Mouse (Mus musculus): ENCODE results near the gene Chmp1a. TPM values are rescaled to one million over a fixed set of nuclear protein-coding genes. Genes with fewer than 3 reads are reported as not detected.

The Chmp1a gene
- polyA plus RNA-seq, 2 experiments = 93.6 to 128 TPM

GRCm38 (mm10) chr8:123155177-123155576 is 57.4 kb downstream of the Chmp1a start:
- peaks cover 13% of the 10 kb centered on the region for H3K4me1 ChIP-seq (ENCODE audit: control insufficient read depth, insufficient read depth, low read length)

More at GRCm38 (mm10) chr8:123155177-123155576, 57.4 kb downstream of the Chmp1a start:
- Histone ChIP-seq H3K27ac (replicated peaks; ENCODE audit: low read depth, low read length) (no peak overlapping the region), H3K9me3 (ENCODE audit: control insufficient read depth, low read length) (no peaks in the 10 kb centered on the region), H3K4me2 (replicated peaks; ENCODE audit: low read depth, low read length, severe bottlenecking) (no peak overlapping the region), H3K27me3 (ENCODE audit: control insufficient read depth, insufficient read depth, low read length) (no peaks in the 10 kb centered on the region), H3K36me3 (ENCODE audit: control insufficient read depth, insufficient read depth, low read length) (no peaks in the 10 kb centered on the region), H3K9ac (ENCODE audit: low read depth, low read length, severe bottlenecking) (no peak overlapping the region), H3K4me3 (replicated peaks; ENCODE audit: low read length) (no peak overlapping the region)
- DNase-seq (ENCODE audit: low spot score) (no peak), ATAC-seq (ENCODE audit: low FRiP score, low read depth) (no peak)
- 81% methylated on average over 5 of the region's 5 CpGs for WGBS
- no peak for TF ChIP-seq POLR2A (IDR thresholded peaks at IDR 0.05; ENCODE audit: borderline replicate concordance, extremely low read depth, insufficient read depth, insufficient read length)

Other genes with a start within 250 kb of the Chmp1a start
- gene Ankrd11, start 170.5 kb downstream of the Chmp1a start, polyA plus RNA-seq (2012; rRNA removed) = 65.3 and 71.3 TPM in 2 replicates
- gene Ankrd11, start 170.5 kb downstream of the Chmp1a start, polyA plus RNA-seq (2014; fragmentation: Nextera tagmentation; extraction: Ambion mirVana) = 83.7 and 102 TPM in 2 replicates
- 88.7 and 90.0 TPM in 2 replicates for gene Spg7, start 149.8 kb downstream of the Chmp1a start, polyA plus RNA-seq (2012; rRNA removed)
- 34.8 and 37.5 TPM in 2 replicates for gene Spg7, start 149.8 kb downstream of the Chmp1a start, polyA plus RNA-seq (2014; fragmentation: Nextera tagmentation; extraction: Ambion mirVana)
- 2,823 and 3,226 TPM in 2 replicates for gene Rpl13, start 110.4 kb downstream of the Chmp1a start, polyA plus RNA-seq (2012; rRNA removed)
- 1,836 and 1,953 TPM in 2 replicates for gene Rpl13, start 110.4 kb downstream of the Chmp1a start, polyA plus RNA-seq (2014; fragmentation: Nextera tagmentation; extraction: Ambion mirVana)
- 2.6 and 3.0 TPM in 2 replicates for gene Cpne7, start 95.4 kb downstream of the Chmp1a start, polyA plus RNA-seq (2012; rRNA removed)
- gene Cpne7, start 95.4 kb downstream of the Chmp1a start, polyA plus RNA-seq (2014; fragmentation: Nextera tagmentation; extraction: Ambion mirVana) = 0.50 and 0.86 TPM in 2 replicates
- 43.7 and 50.4 TPM in 2 replicates for gene Sult5a1, start 54.4 kb downstream of the Chmp1a start, polyA plus RNA-seq (2012; rRNA removed)
- gene Sult5a1, start 54.4 kb downstream of the Chmp1a start, polyA plus RNA-seq (2014; fragmentation: Nextera tagmentation; extraction: Ambion mirVana) = 31.7 and 33.2 TPM in 2 replicates
- gene Dpep1, start 26.5 kb downstream of the Chmp1a start, polyA plus RNA-seq (2012; rRNA removed) = 5.1 TPM in 2 replicates
- 3.6 and 3.9 TPM in 2 replicates for gene Dpep1, start 26.5 kb downstream of the Chmp1a start, polyA plus RNA-seq (2014; fragmentation: Nextera tagmentation; extraction: Ambion mirVana)
- gene Spata33, start 69 bp upstream of the Chmp1a start, polyA plus RNA-seq (2012; rRNA removed) = 4.9 and 6.0 TPM in 2 replicates
- gene Spata33, start 69 bp upstream of the Chmp1a start, polyA plus RNA-seq (2014; fragmentation: Nextera tagmentation; extraction: Ambion mirVana) = 4.0 and 6.6 TPM in 2 replicates
- gene Cdk10, start 12.1 kb upstream of the Chmp1a start, polyA plus RNA-seq (2012; rRNA removed) = 128 and 131 TPM in 2 replicates
- gene Cdk10, start 12.1 kb upstream of the Chmp1a start, polyA plus RNA-seq (2014; fragmentation: Nextera tagmentation; extraction: Ambion mirVana) = 32.9 and 39.9 TPM in 2 replicates
- 3.0 and 4.6 TPM in 2 replicates for gene Spata2l, start 23.5 kb upstream of the Chmp1a start, polyA plus RNA-seq (2012; rRNA removed)
- 4.6 and 5.4 TPM in 2 replicates for gene Spata2l, start 23.5 kb upstream of the Chmp1a start, polyA plus RNA-seq (2014; fragmentation: Nextera tagmentation; extraction: Ambion mirVana)
- 44.2 and 52.5 TPM in 2 replicates for gene Zfp276, start 41.4 kb upstream of the Chmp1a start, polyA plus RNA-seq (2012; rRNA removed)
- gene Zfp276, start 41.4 kb upstream of the Chmp1a start, polyA plus RNA-seq (2014; fragmentation: Nextera tagmentation; extraction: Ambion mirVana) = 19.9 and 27.9 TPM in 2 replicates
- 86.1 and 140 TPM in 2 replicates for gene Vps9d1, start 41.6 kb upstream of the Chmp1a start, polyA plus RNA-seq (2012; rRNA removed)
- gene Vps9d1, start 41.6 kb upstream of the Chmp1a start, polyA plus RNA-seq (2014; fragmentation: Nextera tagmentation; extraction: Ambion mirVana) = 27.4 and 32.6 TPM in 2 replicates
- gene Fanca, start 105.8 kb upstream of the Chmp1a start, polyA plus RNA-seq (2012; rRNA removed) = 54.7 and 65.7 TPM in 2 replicates
- 23.9 and 24.2 TPM in 2 replicates for gene Fanca, start 105.8 kb upstream of the Chmp1a start, polyA plus RNA-seq (2014; fragmentation: Nextera tagmentation; extraction: Ambion mirVana)
- gene Spire2, start 120.0 kb upstream of the Chmp1a start, polyA plus RNA-seq (2012; rRNA removed) = 1.2 TPM in 2 replicates
- gene Spire2, start 120.0 kb upstream of the Chmp1a start, polyA plus RNA-seq (2014; fragmentation: Nextera tagmentation; extraction: Ambion mirVana) = 0.67 and 1.2 TPM in 2 replicates
- gene Tcf25, start 161.0 kb upstream of the Chmp1a start, polyA plus RNA-seq (2012; rRNA removed) = 193 and 207 TPM in 2 replicates
- gene Tcf25, start 161.0 kb upstream of the Chmp1a start, polyA plus RNA-seq (2014; fragmentation: Nextera tagmentation; extraction: Ambion mirVana) = 153 and 155 TPM in 2 replicates
- 0.05 and 0.12 TPM in 2 replicates for gene Mc1r, start 194.3 kb upstream of the Chmp1a start, polyA plus RNA-seq (2012; rRNA removed)
- gene Mc1r, start 194.3 kb upstream of the Chmp1a start, polyA plus RNA-seq (2014; fragmentation: Nextera tagmentation; extraction: Ambion mirVana) = 0.06 and 0.17 TPM in 2 replicates
- 10.4 and 12.5 TPM in 2 replicates for gene Tubb3, start 198.7 kb upstream of the Chmp1a start, polyA plus RNA-seq (2012; rRNA removed)
- gene Tubb3, start 198.7 kb upstream of the Chmp1a start, polyA plus RNA-seq (2014; fragmentation: Nextera tagmentation; extraction: Ambion mirVana) = 3.4 and 3.7 TPM in 2 replicates
- 37.1 and 49.2 TPM in 2 replicates for gene Def8, start 210.8 kb upstream of the Chmp1a start, polyA plus RNA-seq (2012; rRNA removed)
- 42.2 and 42.7 TPM in 2 replicates for gene Def8, start 210.8 kb upstream of the Chmp1a start, polyA plus RNA-seq (2014; fragmentation: Nextera tagmentation; extraction: Ambion mirVana)